Mouse (Mus musculus): ENCODE data around the gene Olfm2. TPM values are rescaled to one million over a fixed set of nuclear protein-coding genes. Genes with fewer than 3 reads are reported as not detected.
"Not testable (repeated sequence)": the region's sequence is repeated elsewhere in the genome, so short reads cannot be mapped to it uniquely, and the experiment has no call there.

Olfm2 gene
- total RNA-seq, 2 experiments from 2014 or later = 0.29 to 0.41 TPM

- DNase-seq; intact Hi-C loops (cut with DNase I): not testable (repeated sequence)
These were observed 110.5 kb downstream of the Olfm2 start for GRCm38 (mm10) chr9:20635676-20636075.

DNA sequence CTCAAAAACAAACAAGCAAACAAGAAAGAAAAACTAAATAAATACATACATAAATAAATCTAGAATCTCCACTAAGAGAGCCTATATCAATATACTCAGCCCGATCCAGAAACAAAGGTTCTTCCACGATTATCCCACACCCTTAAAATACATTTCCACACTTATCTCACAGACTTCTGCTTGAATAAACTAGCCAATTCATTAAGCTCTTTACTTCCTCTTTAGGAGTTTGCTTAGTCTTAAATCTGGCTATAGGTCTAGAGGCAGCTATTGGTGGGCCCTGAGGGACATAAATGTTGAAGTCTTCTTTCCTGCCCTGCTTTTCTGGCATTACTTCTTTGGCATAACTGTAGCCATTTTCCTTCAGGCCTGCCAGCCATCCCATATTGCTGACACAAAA lies 114.8 kb downstream of the Olfm2 start:
- no peak for DNase-seq
- intact Hi-C loops (cut with DNase I) = no loop called here

Other genes with a start within 250 kb of the Olfm2 start
- 10 to 100 TPM; 32.2 to 36.1 TPM for gene Zfp266, start 224.9 kb downstream of the Olfm2 start, total RNA-seq (2021)
- gene Zfp846, start 165.1 kb downstream of the Olfm2 start, total RNA-seq (2021) = 1 to 10 TPM; 6.8 to 8.2 TPM
- gene Ubl5, start 103.5 kb downstream of the Olfm2 start, total RNA-seq (2021) = 100 to 1,000 TPM; 226 to 229 TPM
- 10 to 100 TPM; 12.4 to 16.8 TPM for gene Fbxl12, start 101.6 kb downstream of the Olfm2 start, total RNA-seq (2021)
- gene Pin1, start 94.3 kb downstream of the Olfm2 start, total RNA-seq (2021) = 10 to 100 TPM; 17.7 to 17.8 TPM
- gene Col5a3, start 68.7 kb upstream of the Olfm2 start, total RNA-seq (2021) = 10 to 100 TPM; 31.8 to 33.2 TPM
- gene Rdh8, start 72.2 kb upstream of the Olfm2 start, total RNA-seq (2021) = not detected
- 1 to 10 TPM; 4.6 to 5.0 TPM for gene A230050P20Rik, start 122.3 kb upstream of the Olfm2 start, total RNA-seq (2021)
- 1 to 10 TPM; 1.9 TPM for gene Angptl6, start 133.4 kb upstream of the Olfm2 start, total RNA-seq (2021)
- 1 to 10 TPM; 7.2 to 9.3 TPM for gene Ppan, start 141.8 kb upstream of the Olfm2 start, total RNA-seq (2021)
- 10 to 100 TPM; 93.5 to 99.7 TPM for gene Eif3g, start 152.3 kb upstream of the Olfm2 start, total RNA-seq (2021)
- 10 to 100 TPM; 13.6 to 18.7 TPM for gene Dnmt1, start 213.5 kb upstream of the Olfm2 start, total RNA-seq (2021)
- gene S1pr2, start 230.4 kb upstream of the Olfm2 start, total RNA-seq (2021) = 1 to 10 TPM; 5.4 to 6.9 TPM

Measured in heart, postnatal 14 days (tissue).